Mouse (Mus musculus) stomach, postnatal 0 days (tissue): Measurements from ENCODE around the gene Ptpn13. TPM values are rescaled to one million over a fixed set of nuclear protein-coding genes. Genes with fewer than 3 reads are reported as not detected.

ENCODE experiments used
- ATAC-seq: fragments of 200-750 bp; cut with Nextera tagmentation; 2 replicates; pipeline ENCODE4 v1.8.0; 2017; ENCODE audit not compliant: low FRiP score, low TSS enrichment
- DNase-seq: peaks from one replicate; pipeline ENCODE4 v3.0.0-alpha.2; 2016; ENCODE audit warnings: low spot score
- H3K27ac ChIP-seq: fragments of 300-500 bp; sonication (generic); replicated peaks from 2 replicates; pipeline ENCODE4 v1.5.1; 2014; ENCODE audit warnings: mild to moderate bottlenecking, control low read depth
- H3K27me3 ChIP-seq: fragments of 300-500 bp; sonication (generic); 2 replicates; pipeline ENCODE4 v1.6.1; 2014; ENCODE audit warnings: low read length; ENCODE audit not compliant: control insufficient read depth, insufficient read depth
- H3K36me3 ChIP-seq: fragments of 300-500 bp; sonication (generic); 2 replicates; pipeline ENCODE4 v1.6.1; 2014; ENCODE audit warnings: low read length, mixed read lengths; ENCODE audit not compliant: control insufficient read depth, insufficient read depth
- H3K4me1 ChIP-seq: fragments of 300-500 bp; sonication (generic); replicated peaks from 2 replicates; pipeline ENCODE4 v1.6.1; 2014; ENCODE audit warnings: antibody characterized with exemption; ENCODE audit not compliant: control insufficient read depth, insufficient read depth
- H3K4me2 ChIP-seq: fragments of 300-500 bp; sonication (generic); replicated peaks from 2 replicates; pipeline ENCODE4 v1.6.1; 2014; ENCODE audit warnings: low read depth, mild to moderate bottlenecking, control low read depth, moderate library complexity
- H3K4me3 ChIP-seq: fragments of 300-500 bp; sonication (generic); 2 replicates; pipeline ENCODE4 v1.5.1; 2014; ENCODE audit warnings: low read depth, low read length, control low read depth
- H3K9ac ChIP-seq: fragments of 300-500 bp; sonication (generic); 2 replicates; pipeline ENCODE4 v1.6.1; 2014; ENCODE audit warnings: mild to moderate bottlenecking, low read length, control low read depth, mixed read lengths
- H3K9me3 ChIP-seq: fragments of 300-500 bp; sonication (generic); 2 replicates; pipeline ENCODE4 v1.6.1; 2016; ENCODE audit warnings: low read length; ENCODE audit not compliant: control insufficient read depth
- CTCF ChIP-seq: IDR thresholded peaks from 2 replicates; pipeline ENCODE4 v1.5.1; 2016; ENCODE audit warnings: antibody characterized with exemption, low read depth, mild to moderate bottlenecking, moderate library complexity
- EP300 ChIP-seq: optimal IDR thresholded peaks from 2 replicates; pipeline ENCODE3; 2016; ENCODE audit warnings: antibody characterized with exemption
- WGBS: fragments of 180-500 bp; shearing (Covaris S2); extraction: QIAGEN DNeasy Blood & Tissue Kit; methylation state at CpG from one replicate; pipeline ENCODE4 v1.1.7; 2014; 5-methylcytosine and 5-hydroxymethylcytosine counted together
- polyA plus RNA-seq: library from polyadenylated mRNA; unstranded; fragments of >200 nt; fragmentation: Nextera tagmentation; extraction: Ambion mirVana; gene quantifications from 2 replicates; pipeline ENCODE4 v1.2.1, GENCODE M21; 2015

Gene Ptpn13
- polyA plus RNA-seq, 1 experiment from 2014 or later, result 7.6 TPM

DNA sequence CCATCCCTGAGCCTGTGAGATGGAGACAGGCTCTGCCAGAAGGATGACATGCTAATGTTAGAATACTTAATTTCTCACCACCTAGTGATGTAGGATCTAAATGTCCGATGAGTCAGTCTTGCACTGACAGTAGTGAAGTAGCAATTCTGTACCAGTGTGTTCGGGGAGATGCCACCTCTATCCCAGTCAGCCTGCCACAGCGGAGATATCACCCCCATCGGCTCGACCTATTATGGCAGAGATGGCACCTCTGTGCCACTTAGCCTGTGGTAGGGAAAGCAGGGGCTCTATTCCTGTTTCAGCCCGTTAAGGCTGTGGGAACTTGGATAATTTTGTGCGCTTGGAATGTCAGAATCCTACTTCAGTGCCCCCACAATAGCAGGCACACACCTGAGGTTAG, 62.0 kb downstream of the Ptpn13 start:
- Histone ChIP-seq H3K36me3 (peaks cover 3% of the 10 kb centered on the region; the same call in 1 of the 2 replicates), H3K27me3 (no peaks in the 10 kb centered on the region), H3K9ac (no peak overlapping the region), H3K27ac (no peak overlapping the region), H3K4me1 (no peaks in the 10 kb centered on the region), H3K4me2 (no peak overlapping the region), H3K9me3 (no peaks in the 10 kb centered on the region), H3K4me3 (no peak overlapping the region)
- TF ChIP-seq EP300, result no peak
- no peak for TF ChIP-seq CTCF
- no peak for DNase-seq
- no peak for ATAC-seq
- WGBS, result 89% methylated on average over 7 of the region's 7 CpGs

DNA sequence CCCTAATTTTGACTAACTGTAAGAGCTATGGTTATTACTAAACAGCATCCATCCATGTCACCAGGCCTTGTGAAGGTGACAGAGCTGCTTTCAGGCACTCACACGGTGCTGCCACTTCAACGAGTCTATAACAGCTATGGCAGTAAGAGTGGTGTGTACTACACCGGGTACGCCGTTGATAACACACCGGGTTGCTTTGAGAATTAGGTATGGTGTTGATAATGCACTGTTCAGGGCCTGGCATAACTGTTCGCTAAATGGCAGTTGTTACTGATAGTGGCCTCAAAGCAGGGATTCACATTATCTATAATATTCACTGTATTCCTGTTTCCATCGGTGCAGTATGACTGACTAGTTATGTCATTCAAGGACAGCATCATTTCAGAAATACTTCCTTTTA, 66.0 kb downstream of the Ptpn13 start:
- DNase-seq (no peak), ATAC-seq (no peak)
- Histone ChIP-seq H3K36me3 (peaks cover 3% of the 10 kb centered on the region; the same call in 1 of the 2 replicates), H3K4me1 (no peaks in the 10 kb centered on the region), H3K27me3 (no peaks in the 10 kb centered on the region), H3K4me3 (no peak overlapping the region), H3K9ac (no peak overlapping the region), H3K27ac (no peak overlapping the region), H3K9me3 (no peaks in the 10 kb centered on the region), H3K4me2 (no peak overlapping the region)
- TF ChIP-seq EP300, result no peak
- no peak for TF ChIP-seq CTCF
- 91% methylated on average over 8 of the region's 8 CpGs for WGBS

DNA sequence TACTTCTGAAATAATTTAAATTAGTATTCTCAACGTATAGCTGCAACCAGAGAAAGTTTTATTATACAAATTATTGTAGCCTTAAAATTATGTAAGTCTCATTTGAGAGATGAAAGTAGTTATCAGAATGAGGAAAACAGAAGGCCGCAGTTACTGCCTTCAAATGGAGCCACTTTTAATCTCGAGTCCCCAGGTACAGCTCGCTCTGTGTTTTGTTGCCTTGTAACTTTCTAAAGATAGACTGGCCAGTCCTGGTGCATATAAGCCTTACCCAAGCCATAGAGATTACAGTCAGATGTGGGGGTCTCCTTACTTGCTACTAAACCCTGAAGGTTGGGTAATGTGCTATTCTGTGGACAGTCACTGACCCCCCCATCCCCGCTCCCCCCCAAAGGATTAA, 66.8 kb downstream of the Ptpn13 start:
- Histone ChIP-seq H3K27me3 (no peaks in the 10 kb centered on the region), H3K4me1 (no peaks in the 10 kb centered on the region), H3K9ac (no peak overlapping the region), H3K9me3 (no peaks in the 10 kb centered on the region), H3K27ac (no peak overlapping the region), H3K4me3 (no peak overlapping the region), H3K4me2 (no peak overlapping the region), H3K36me3 (peaks cover 3% of the 10 kb centered on the region; the same call in 1 of the 2 replicates)
- WGBS, result 92% methylated on average over 5 of the region's 5 CpGs
- ATAC-seq (no peak), DNase-seq (no peak)
- TF ChIP-seq CTCF, result no peak
- no peak for TF ChIP-seq EP300

DNA sequence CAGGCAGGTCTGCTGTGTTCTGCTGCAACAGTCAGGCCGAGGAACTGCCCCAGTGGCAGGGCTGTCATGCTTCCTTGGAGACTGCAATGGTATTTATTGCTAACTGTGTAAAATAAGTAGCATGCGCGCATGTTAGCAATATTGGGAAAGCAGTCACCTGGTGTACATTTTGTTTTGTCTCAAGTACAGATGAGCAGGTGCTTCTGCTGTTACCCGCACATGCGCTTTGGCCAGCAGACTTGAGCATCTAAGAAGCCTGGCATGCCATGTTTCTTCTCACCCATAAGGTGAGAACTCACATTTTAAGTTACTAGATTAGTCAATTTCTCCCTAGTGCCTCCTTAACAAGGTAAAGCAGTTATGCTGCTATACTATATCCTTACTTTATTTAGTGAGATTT, 72.1 kb downstream of the Ptpn13 start:
- Histone ChIP-seq H3K4me1 (peaks cover 4% of the 10 kb centered on the region; the same call in 1 of the 2 replicates), H3K27ac (no peak overlapping the region), H3K4me2 (no peak overlapping the region), H3K27me3 (no peaks in the 10 kb centered on the region), H3K4me3 (no peak overlapping the region), H3K9ac (no peak overlapping the region), H3K9me3 (no peaks in the 10 kb centered on the region), H3K36me3 (no peaks in the 10 kb centered on the region)
- DNase-seq (no peak), ATAC-seq (no peak)
- 95% methylated on average over 5 of the region's 5 CpGs for WGBS
- TF ChIP-seq CTCF (no peak), EP300 (no peak)

DNA sequence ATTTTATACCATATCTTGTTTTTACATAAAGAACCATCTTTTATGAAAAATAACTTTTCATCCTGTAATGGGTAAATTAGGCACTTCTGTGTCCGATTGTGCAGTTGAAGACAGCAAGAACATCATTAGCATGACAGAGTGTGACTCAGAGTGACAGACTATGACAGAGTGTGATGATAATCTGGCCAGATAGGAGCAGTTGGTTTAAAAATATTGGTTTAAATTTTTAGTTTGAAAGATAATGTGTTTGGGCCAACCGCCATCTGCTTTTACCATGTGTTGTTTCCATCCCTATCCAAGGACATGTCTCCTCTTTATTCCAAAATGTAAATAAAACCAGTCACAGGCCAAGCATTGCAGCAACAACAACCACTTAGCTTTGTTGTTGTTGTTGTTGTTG, 72.5 kb downstream of the Ptpn13 start:
- Histone ChIP-seq H3K9ac (no peak overlapping the region), H3K9me3 (no peaks in the 10 kb centered on the region), H3K27ac (no peak overlapping the region), H3K4me3 (no peak overlapping the region), H3K4me2 (no peak overlapping the region), H3K36me3 (no peaks in the 10 kb centered on the region), H3K27me3 (no peaks in the 10 kb centered on the region), H3K4me1 (peaks cover 4% of the 10 kb centered on the region; the same call in 1 of the 2 replicates)
- 87% methylated on average over 2 of the region's 2 CpGs for WGBS
- DNase-seq, result no peak
- no peak for TF ChIP-seq CTCF
- no peak for TF ChIP-seq EP300
- no peak for ATAC-seq

DNA sequence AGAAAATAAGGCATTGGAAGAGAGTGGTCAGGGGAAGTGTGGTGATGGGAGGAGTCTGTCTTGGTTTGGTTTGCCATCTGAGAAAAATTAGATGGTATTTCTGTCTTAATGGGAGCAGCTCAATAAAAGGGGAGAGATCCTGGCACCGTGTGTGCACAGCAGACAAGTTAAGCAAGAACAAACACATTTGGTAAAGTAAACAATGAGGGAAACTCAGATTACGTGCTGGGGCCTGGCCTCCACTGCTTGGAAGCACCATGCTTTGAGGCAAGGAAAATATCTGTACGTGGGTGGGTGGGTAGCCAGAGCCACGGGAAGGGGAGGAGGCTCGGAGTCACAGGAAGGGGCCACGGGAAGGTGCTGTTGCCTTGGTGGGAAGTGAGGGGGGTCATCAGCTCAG, 74.3 kb downstream of the Ptpn13 start:
- DNase-seq, result peak; percentile 54
- Histone ChIP-seq H3K4me3 (no peak overlapping the region), H3K4me1 (peaks cover 4% of the 10 kb centered on the region; the same call in 1 of the 2 replicates), H3K36me3 (no peaks in the 10 kb centered on the region), H3K9ac (no peak overlapping the region), H3K27me3 (no peaks in the 10 kb centered on the region), H3K4me2 (no peak overlapping the region), H3K9me3 (no peaks in the 10 kb centered on the region), H3K27ac (peak overlapping the region; percentile 58; the same call in 1 of the 2 replicates)
- TF ChIP-seq EP300, result no peak
- TF ChIP-seq CTCF, result no peak
- WGBS, result 7% methylated on average over 6 of the region's 6 CpGs
- peak; percentile 80 for ATAC-seq
